Mouse (Mus musculus) myocyte (in vitro differentiated cells): ENCODE results near the gene Castor1.

ENCODE experiments used
- E2F4 ChIP-seq: IDR thresholded peaks from one replicate; pipeline ENCODE4 v1.6.1; 2011; ENCODE audit warnings: mild to moderate bottlenecking, control low read depth, moderate library complexity; ENCODE audit not compliant: insufficient read depth
- POLR2A ChIP-seq: IDR thresholded peaks from one replicate; pipeline ENCODE4 v1.6.1; 2011; ENCODE audit warnings: low read depth, mild to moderate bottlenecking, control low read depth, moderate library complexity; ENCODE audit not compliant: insufficient read length
- POLR2AphosphoS2 ChIP-seq: IDR thresholded peaks from one replicate; pipeline ENCODE4 v1.6.1; 2011; ENCODE audit warnings: low read depth, control low read depth; ENCODE audit not compliant: insufficient read length
- TCF12 ChIP-seq: IDR thresholded peaks from one replicate; pipeline ENCODE4 v1.6.1; 2011; ENCODE audit warnings: mild to moderate bottlenecking, control low read depth; ENCODE audit not compliant: poor library complexity, insufficient read depth, severe bottlenecking
- USF1 ChIP-seq: IDR thresholded peaks from one replicate; pipeline ENCODE4 v1.6.1; 2011; ENCODE audit warnings: low read depth, mild to moderate bottlenecking, control low read depth, moderate library complexity

DNA sequence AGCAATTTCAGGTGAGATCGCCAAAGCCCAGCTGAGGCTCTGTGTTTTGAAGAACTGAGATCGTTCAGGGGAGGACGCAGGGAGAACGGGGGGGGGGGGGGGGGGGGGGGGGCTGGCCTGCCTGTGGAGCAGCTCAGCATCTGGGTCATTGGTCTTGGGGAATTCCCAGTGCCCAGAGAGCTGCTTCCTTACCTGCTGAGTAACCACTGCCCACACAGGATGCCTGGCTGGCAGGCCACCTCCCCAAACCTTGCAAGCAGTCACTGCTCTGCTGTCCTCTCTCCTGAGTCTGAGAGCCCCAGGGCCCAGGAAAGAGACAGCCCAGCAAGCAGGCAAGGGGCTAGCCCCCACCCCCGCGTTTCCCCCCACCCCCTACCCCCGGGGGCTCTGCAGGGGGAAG, 44.8 kb downstream of the Castor1 start:
- TF ChIP-seq POLR2AphosphoS2 (no peak), E2F4 (no peak), USF1 (no peak), TCF12 (no peak), POLR2A (no peak)
